Mouse (Mus musculus) lung, embryonic 16.5 days (tissue): ENCODE measurements around the gene Gm45234. TPM values are rescaled to one million over a fixed set of nuclear protein-coding genes. Genes with fewer than 3 reads are reported as not detected.

Source experiments
- ATAC-seq: fragments of 200-750 bp; cut with Nextera tagmentation; 2 replicates; pipeline ENCODE4 v1.8.0; 2017; ENCODE audit warnings: low read depth, mild to moderate bottlenecking, moderate library complexity
- H3K27ac ChIP-seq: fragments of 300-500 bp; sonication (generic); 2 replicates; pipeline ENCODE4 v1.5.1; 2014; ENCODE audit warnings: mild to moderate bottlenecking, control low read depth, low read length
- H3K27me3 ChIP-seq: fragments of 300-500 bp; sonication (generic); 2 replicates; pipeline ENCODE4 v1.6.1; 2014; ENCODE audit warnings: low read depth, low read length, mixed read lengths; ENCODE audit not compliant: control insufficient read depth, insufficient read depth
- H3K36me3 ChIP-seq: fragments of 300-500 bp; sonication (generic); 2 replicates; pipeline ENCODE4 v1.6.1; 2014; ENCODE audit warnings: low read length; ENCODE audit not compliant: control insufficient read depth, insufficient read depth
- H3K4me1 ChIP-seq: fragments of 300-500 bp; sonication (generic); replicated peaks from 2 replicates; pipeline ENCODE4 v1.6.1; 2014; ENCODE audit warnings: low read length, mixed read lengths; ENCODE audit not compliant: control insufficient read depth, insufficient read depth
- H3K4me2 ChIP-seq: fragments of 300-500 bp; sonication (generic); 2 replicates; pipeline ENCODE4 v1.6.1; 2014; ENCODE audit warnings: low read depth, low read length, control low read depth
- H3K4me3 ChIP-seq: fragments of 300-500 bp; sonication (generic); 2 replicates; pipeline ENCODE4 v1.5.1; 2014; ENCODE audit warnings: mild to moderate bottlenecking, low read length, control low read depth
- H3K9ac ChIP-seq: fragments of 300-500 bp; sonication (generic); 2 replicates; pipeline ENCODE4 v1.6.1; 2014; ENCODE audit warnings: low read length, control low read depth
- H3K9me3 ChIP-seq: fragments of 300-500 bp; sonication (generic); 2 replicates; pipeline ENCODE4 v1.6.1; 2016; ENCODE audit warnings: low read length; ENCODE audit not compliant: control insufficient read depth
- WGBS: fragments of 180-500 bp; shearing (Covaris S2); extraction: QIAGEN DNeasy Blood & Tissue Kit; methylation state at CpG from one replicate; pipeline ENCODE4 v1.1.7; 2014; 5-methylcytosine and 5-hydroxymethylcytosine counted together
- polyA plus RNA-seq: library from polyadenylated mRNA; unstranded; fragments of >200 nt; fragmentation: Nextera tagmentation; extraction: Ambion mirVana; gene quantifications from 2 replicates; pipeline ENCODE4 v1.2.1, GENCODE M21; 2015

The Gm45234 gene
- polyA plus RNA-seq, 1 experiment from 2014 or later, result not detected

- peak within 1 kb of the TSS; percentile 56 for H3K4me3 ChIP-seq
- H3K27ac ChIP-seq, result no peak within 1 kb of the TSS
- WGBS, result 1% methylated on average over 54 of the region's 54 CpGs
- H3K9ac ChIP-seq, result peak within 1 kb of the TSS; percentile 69
- peak within 1 kb of the TSS; percentile 95 for H3K4me2 ChIP-seq
- H3K4me1 ChIP-seq, result peaks cover 12% of the 10 kb centered on the region; the same call in 1 of the 2 replicates
- H3K9me3 ChIP-seq, result no peaks in the 10 kb centered on the region
- peaks cover 3% of the 10 kb centered on the region for H3K27me3 ChIP-seq
- ATAC-seq, result peak; percentile 79
- H3K36me3 ChIP-seq, result no peaks in the 10 kb centered on the region
These were observed 13.4 kb upstream of the Gm45234 start, which contains the start of gene Eno2 for GRCm38 (mm10) chr6:124769101-124769765. TSS of gene Eno2 (minus strand) at chr6:124769673.

- WGBS, result 6% methylated on average over 9 of the region's 9 CpGs
- H3K27me3 ChIP-seq, result peaks cover 3% of the 10 kb centered on the region
- no peaks in the 10 kb centered on the region for H3K9me3 ChIP-seq
- no peak for ATAC-seq
- H3K4me1 ChIP-seq, result peaks cover 12% of the 10 kb centered on the region; the same call in 1 of the 2 replicates
- peak overlapping the region; percentile 56 for H3K4me3 ChIP-seq
- H3K4me2 ChIP-seq, result peak overlapping the region; percentile 95
- no peak overlapping the region for H3K27ac ChIP-seq
- peak overlapping the region; percentile 69 for H3K9ac ChIP-seq
- no peaks in the 10 kb centered on the region for H3K36me3 ChIP-seq
These were observed 12.9 kb upstream of the Gm45234 start for GRCm38 (mm10) chr6:124768704-124769044.

GRCm38 (mm10) chr6:124767920-124768703 is 12.3 kb upstream of the Gm45234 start:
- H3K27me3 ChIP-seq, result peaks cover 3% of the 10 kb centered on the region
- H3K4me1 ChIP-seq, result peaks cover 12% of the 10 kb centered on the region; the same call in 1 of the 2 replicates
- peak overlapping the region; percentile 56 for H3K4me3 ChIP-seq
- no peak for ATAC-seq
- H3K27ac ChIP-seq, result no peak overlapping the region
- WGBS, result 23% methylated on average over 19 of the region's 19 CpGs
- H3K9me3 ChIP-seq, result no peaks in the 10 kb centered on the region
- H3K9ac ChIP-seq, result 0 out of 2 replicates have a peak overlapping the region, but pooled peaks have one; percentile 15
- H3K4me2 ChIP-seq, result peak overlapping the region; percentile 95
- no peaks in the 10 kb centered on the region for H3K36me3 ChIP-seq

GRCm38 (mm10) chr6:124767536-124767919 is 11.7 kb upstream of the Gm45234 start:
- no peak for ATAC-seq
- Histone ChIP-seq H3K4me1 (peaks cover 12% of the 10 kb centered on the region; the same call in 1 of the 2 replicates), H3K4me2 (no peak overlapping the region), H3K4me3 (no peak overlapping the region), H3K27ac (no peak overlapping the region), H3K27me3 (peaks cover 3% of the 10 kb centered on the region), H3K9me3 (no peaks in the 10 kb centered on the region), H3K9ac (no peak overlapping the region), H3K36me3 (no peaks in the 10 kb centered on the region)
- WGBS, result 57% methylated on average over 4 of the region's 4 CpGs

- no peak overlapping the region for H3K27ac ChIP-seq
- H3K27me3 ChIP-seq, result peaks cover 3% of the 10 kb centered on the region
- 82% methylated on average over 7 of the region's 7 CpGs for WGBS
- H3K9me3 ChIP-seq, result no peaks in the 10 kb centered on the region
- no peak overlapping the region for H3K4me3 ChIP-seq
- no peaks in the 10 kb centered on the region for H3K36me3 ChIP-seq
- H3K4me2 ChIP-seq, result no peak overlapping the region
- ATAC-seq, result no peak
- H3K4me1 ChIP-seq, result peaks cover 12% of the 10 kb centered on the region; the same call in 1 of the 2 replicates
- no peak overlapping the region for H3K9ac ChIP-seq
These were observed 10.1 kb upstream of the Gm45234 start for GRCm38 (mm10) chr6:124765951-124766350.

- Histone ChIP-seq H3K4me3 (no peak overlapping the region; the same call in 1 of the 2 replicates), H3K4me2 (peak overlapping the region; percentile 53), H3K36me3 (no peaks in the 10 kb centered on the region), H3K9me3 (no peaks in the 10 kb centered on the region), H3K9ac (peak overlapping the region; percentile 92), H3K27me3 (no peaks in the 10 kb centered on the region), H3K27ac (peak overlapping the region; percentile 97), H3K4me1 (peaks cover 33% of the 10 kb centered on the region)
- 3% methylated on average over 5 of the region's 5 CpGs for WGBS
- no peak for ATAC-seq
These were observed 3.4 kb upstream of the Gm45234 start for GRCm38 (mm10) chr6:124759259-124759658.

GRCm38 (mm10) chr6:124758849-124759232 is 3.0 kb upstream of the Gm45234 start:
- WGBS, result 46% methylated on average over 2 of the region's 2 CpGs

GRCm38 (mm10) chr6:124757909-124758848 is 2.4 kb upstream of the Gm45234 start:
- Histone ChIP-seq H3K36me3 (no peaks in the 10 kb centered on the region), H3K27me3 (no peaks in the 10 kb centered on the region), H3K27ac (peak overlapping the region; percentile 97), H3K4me1 (peaks cover 39% of the 10 kb centered on the region), H3K4me2 (peak overlapping the region; percentile 53), H3K9ac (peak overlapping the region; percentile 92), H3K9me3 (no peaks in the 10 kb centered on the region), H3K4me3 (peak overlapping the region; percentile 75)
- ATAC-seq, result peak; percentile 44
- 36% methylated on average over 5 of the region's 5 CpGs for WGBS

More at GRCm38 (mm10) chr6:124758849-124759232, 3.0 kb upstream of the Gm45234 start:
- no peaks in the 10 kb centered on the region for H3K36me3 ChIP-seq
- H3K27ac ChIP-seq, result peak overlapping the region; percentile 97
- H3K4me1 ChIP-seq, result peaks cover 37% of the 10 kb centered on the region
- no peaks in the 10 kb centered on the region for H3K9me3 ChIP-seq
- H3K4me3 ChIP-seq, result no peak overlapping the region; the same call in 1 of the 2 replicates
- peak overlapping the region; percentile 92 for H3K9ac ChIP-seq
- ATAC-seq, result no peak
- H3K27me3 ChIP-seq, result no peaks in the 10 kb centered on the region
- H3K4me2 ChIP-seq, result peak overlapping the region; percentile 53
